Mouse (Mus musculus) inflammation-experienced regulatory T-cells, adult 6 months (primary cell): ENCODE data around the gene Itpr2. TPM values are rescaled to one million over a fixed set of nuclear protein-coding genes. Genes with fewer than 3 reads are reported as not detected.

Experiments
- ATAC-seq: one replicate; pipeline ENCODE4 v1.8.0; 2017
- polyA plus RNA-seq, 3 experiments: library from polyadenylated mRNA; unstranded; fragments of 100-300 nt; shearing (Covaris generic); gene quantifications; one replicate each; pipeline ENCODE4 v1.2.1; 2017

Itpr2 gene
- polyA plus RNA-seq, 3 experiments from 2014 or later: 43.2 to 111 (median 94.9) TPM

DNA sequence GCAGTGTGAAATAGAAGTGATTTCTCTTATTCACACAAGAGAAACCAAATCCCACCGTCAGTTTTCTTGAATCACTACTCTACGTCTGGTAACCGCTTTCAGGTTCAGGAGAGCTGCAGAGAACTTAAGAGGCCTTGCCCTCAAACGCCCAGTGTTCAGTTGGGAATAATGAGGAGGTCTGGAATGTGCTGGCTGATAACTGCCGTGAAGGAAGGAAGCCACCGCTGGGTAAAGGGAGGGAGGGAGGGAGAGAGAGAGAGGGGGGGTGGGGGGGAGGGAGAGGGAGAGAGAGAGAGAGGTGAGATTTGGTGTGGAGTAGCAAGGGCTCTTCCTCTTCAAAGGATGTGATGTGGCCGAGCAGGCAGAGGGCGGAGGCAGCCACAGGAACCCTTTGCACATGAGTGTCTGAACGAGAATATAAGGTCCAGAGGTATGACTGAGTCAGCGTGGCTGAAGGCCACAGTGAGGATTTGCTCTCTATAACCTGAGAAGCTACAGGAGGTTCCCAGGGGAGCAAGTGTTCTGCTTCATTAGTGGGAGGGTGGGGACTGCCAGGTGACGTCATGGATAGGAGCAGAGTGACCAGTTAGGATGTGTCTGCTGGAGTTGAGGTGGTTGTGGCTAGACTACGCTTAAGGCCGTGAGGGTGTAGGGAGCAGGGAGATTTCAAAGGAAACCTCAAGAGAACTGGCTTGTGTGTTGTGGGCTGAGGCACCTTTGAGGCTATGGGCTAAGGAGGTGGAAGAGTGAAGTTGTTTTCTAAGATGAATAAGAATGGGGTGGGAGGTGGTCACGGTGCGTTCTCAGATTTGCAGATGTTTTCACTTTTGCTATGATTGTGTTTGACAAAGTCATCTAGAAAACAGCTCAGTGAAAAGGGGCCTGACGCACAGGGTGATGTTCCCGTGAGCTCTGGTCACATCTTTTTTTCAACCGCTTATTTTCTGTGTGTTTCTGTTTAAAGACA, 421.2 kb downstream of the Itpr2 start:
- peak; percentile 77 for ATAC-seq

GRCm38 (mm10) chr6:146079734-146080443, 422.1 kb downstream of the Itpr2 start:
- peak; percentile 32 for ATAC-seq

DNA sequence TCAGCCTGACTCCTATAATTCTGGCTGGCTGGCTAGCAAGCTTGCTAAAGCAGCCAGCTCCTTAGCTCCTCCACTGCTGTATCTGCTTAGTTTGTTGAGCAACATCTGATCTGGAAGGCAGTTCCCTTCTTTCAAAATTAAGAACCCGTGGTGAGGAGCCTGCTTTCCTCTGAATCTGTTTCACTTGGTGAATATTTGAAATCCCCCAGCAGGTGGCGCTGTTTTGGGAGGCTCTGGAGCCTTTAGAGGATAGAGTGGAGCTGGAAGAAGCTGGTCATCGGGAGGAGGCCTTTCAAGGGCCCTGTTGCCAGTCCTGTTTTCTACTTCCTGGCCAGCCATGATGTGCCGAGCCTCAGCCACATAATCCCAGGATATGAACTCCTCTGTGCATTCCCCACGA, 422.8 kb downstream of the Itpr2 start:
- ATAC-seq: no peak

GRCm38 (mm10) chr6:146078136-146078535, 423.9 kb downstream of the Itpr2 start:
- ATAC-seq: no peak

GRCm38 (mm10) chr6:146077124-146077889, 424.7 kb downstream of the Itpr2 start:
- ATAC-seq: peak; percentile 17

GRCm38 (mm10) chr6:146072842-146073241, 429.2 kb downstream of the Itpr2 start:
- no peak for ATAC-seq

- peak; percentile 28 for ATAC-seq
Measured at GRCm38 (mm10) chr6:146071883-146072282, 430.1 kb downstream of the Itpr2 start.

Other genes with a start within 250 kb of the Itpr2 start
- gene Fgfr1op2, start 75.0 kb upstream of the Itpr2 start, polyA plus RNA-seq: 100 to 1,000 TPM in 1 of 3 experiments, 10 to 100 TPM in 2; 80.5 to 140 (median 88.8) TPM
- 10 to 100 TPM; 54.4 to 76.9 (median 68.4) TPM for gene Ints13, start 75.6 kb upstream of the Itpr2 start, polyA plus RNA-seq
- 10 to 100 TPM; 58.0 to 64.2 (median 58.9) TPM for gene Med21, start 140.3 kb upstream of the Itpr2 start, polyA plus RNA-seq
- 1 to 10 TPM; 2.0 to 3.6 (median 3.0) TPM for gene Tm7sf3, start 140.6 kb upstream of the Itpr2 start, polyA plus RNA-seq
- gene Stk38l, start 222.8 kb upstream of the Itpr2 start, polyA plus RNA-seq: 10 to 100 TPM; 10.7 to 32.2 (median 22.0) TPM